Mouse (Mus musculus): Measurements from ENCODE around the gene Gm6588.

DNA sequence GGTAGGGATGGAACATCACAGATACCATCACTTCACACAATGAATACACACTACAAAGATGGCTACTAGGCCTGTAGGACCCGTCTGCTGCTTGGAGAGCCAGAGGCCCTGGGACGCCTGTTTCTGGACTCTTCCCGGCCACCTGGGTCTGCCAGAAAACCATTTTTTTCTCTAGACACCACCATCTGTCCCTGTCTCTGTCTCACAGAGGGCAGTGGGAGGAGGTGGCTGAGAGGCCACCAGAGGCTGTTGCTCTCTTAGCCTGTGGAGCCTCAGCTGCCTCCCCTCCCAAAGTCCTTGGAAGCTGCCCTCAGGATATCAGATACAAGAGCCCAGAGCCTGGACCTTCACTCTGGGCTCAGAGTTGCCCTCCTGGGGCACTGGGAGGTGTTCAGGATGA lies 10.7 kb downstream of the Gm6588 start:
- TF ChIP-seq CTCF (IDR thresholded peaks at IDR 0.05; ENCODE audit: borderline replicate concordance, extremely low read depth, insufficient read depth, insufficient read length) (no peak), POLR2A (IDR thresholded peaks at IDR 0.05; ENCODE audit: borderline replicate concordance, extremely low read depth, insufficient read depth, insufficient read length, poor library complexity, severe bottlenecking) (no peak)

All from brain, embryonic 14.5 days (tissue).